Mouse (Mus musculus) gastrocnemius, postnatal 25 days (tissue): Measurements from ENCODE around the gene Abhd16a. TPM values are rescaled to one million over a fixed set of nuclear protein-coding genes. Genes with fewer than 3 reads are reported as not detected.
A peak's percentile ranks its signal among the peaks of the same experiment; 100 is the strongest.

ENCODE experiments used
- DNase-seq: peaks from one replicate; pipeline ENCODE4 v3.0.0; 2022
- total RNA-seq, 2 experiments: library from RNA; stranded (reverse); gene quantifications; 1 replicate in 1 of 2; 2 replicates in 1 of 2; pipeline ENCODE4 v1.2.3; 2021

Abhd16a gene
- total RNA-seq, 2 experiments from 2014 or later = 61.9 to 62.4 TPM

- DNase-seq = no peak
Measured at GRCm38 (mm10) chr17:35083929-35084497, 5.0 kb upstream of the Abhd16a start.

- DNase-seq = no peak
Measured at GRCm38 (mm10) chr17:35085208-35085865, 3.7 kb upstream of the Abhd16a start, which contains the start of gene Ly6g6f. TSS of gene Ly6g6f (minus strand) at chr17:35085610.

GRCm38 (mm10) chr17:35088151-35088550, 912 bp upstream of the Abhd16a start:
- DNase-seq = no peak

GRCm38 (mm10) chr17:35090166-35090932, 1.3 kb downstream of the Abhd16a start:
- peak; percentile 44 for DNase-seq

GRCm38 (mm10) chr17:35092403-35093198, 3.5 kb downstream of the Abhd16a start:
- DNase-seq = no peak

GRCm38 (mm10) chr17:35094475-35095365, 5.7 kb downstream of the Abhd16a start:
- DNase-seq = no peak

- no peak for DNase-seq
Measured at GRCm38 (mm10) chr17:35096597-35096996, 7.5 kb downstream of the Abhd16a start.

- no peak for DNase-seq
Measured at GRCm38 (mm10) chr17:35097164-35097655, 8.1 kb downstream of the Abhd16a start.

GRCm38 (mm10) chr17:35100196-35100765, 11.2 kb downstream of the Abhd16a start:
- no peak for DNase-seq

- no peak for DNase-seq
Measured at GRCm38 (mm10) chr17:35101161-35101560, 12.1 kb downstream of the Abhd16a start.

- DNase-seq = no peak
Measured at GRCm38 (mm10) chr17:35102299-35102698, 13.2 kb downstream of the Abhd16a start.

- peak; percentile 27 for DNase-seq
Measured at GRCm38 (mm10) chr17:35103221-35103690, 14.2 kb downstream of the Abhd16a start.

GRCm38 (mm10) chr17:35104079-35104478, 15.0 kb downstream of the Abhd16a start:
- DNase-seq = no peak

- DNase-seq = no peak
Measured at GRCm38 (mm10) chr17:35104754-35105153, 15.7 kb downstream of the Abhd16a start.

GRCm38 (mm10) chr17:35105740-35106389, 16.8 kb downstream of the Abhd16a start:
- DNase-seq = no peak

- DNase-seq = no peak
Measured at GRCm38 (mm10) chr17:35106522-35106921, 17.5 kb downstream of the Abhd16a start.

GRCm38 (mm10) chr17:35108097-35108496, 19.0 kb downstream of the Abhd16a start, which contains the start of gene Ly6g5c:
TSS of gene Ly6g5c (plus strand) at chr17:35108279.
- no peak for DNase-seq

GRCm38 (mm10) chr17:35111774-35112173, 22.7 kb downstream of the Abhd16a start:
- no peak for DNase-seq

- no peak for DNase-seq
Measured at GRCm38 (mm10) chr17:35115046-35116019, 26.3 kb downstream of the Abhd16a start, which contains the start of gene Ly6g5b. TSS of gene Ly6g5b (minus strand) at chr17:35115428.
